Mouse (Mus musculus): ENCODE measurements around the gene Slc35f6. TPM values are rescaled to one million over a fixed set of nuclear protein-coding genes. Genes with fewer than 3 reads are reported as not detected.

The Slc35f6 gene
- 10 to 100 TPM; 11.3 to 12.6 TPM for total RNA-seq (2021)
- long read RNA-seq, experiment 1, transcript Slc35f6-201 (6 exons, 3,088 nt): major isoform, 8 of 10 reads
- long read RNA-seq, experiment 1, partial matches to known transcripts: 0 of 10 reads
- long read RNA-seq, experiment 1, other reads (novel, unspliced or antisense): 2 of 10 reads
- long read RNA-seq, experiment 2, transcript Slc35f6-201 (6 exons, 3,088 nt): major isoform, 6 of 11 reads
- long read RNA-seq, experiment 2, partial matches to known transcripts: 0 of 11 reads
- long read RNA-seq, experiment 2, other reads (novel, unspliced or antisense): 5 of 11 reads

GRCm38 (mm10) chr5:30647815-30648560, at the start of gene Slc35f6:
Slc35f6 (plus strand) TSS chr5:30647933.
- intact Hi-C loops (cut with DNase I): no loop called here
- peak; percentile 90 for DNase-seq

- intact Hi-C loops (cut with DNase I): no loop called here
- DNase-seq: no peak
Measured at GRCm38 (mm10) chr5:30601397-30601796, 46.3 kb upstream of the Slc35f6 start.

GRCm38 (mm10) chr5:30603255-30603654, 44.5 kb upstream of the Slc35f6 start:
- DNase-seq: no peak
- intact Hi-C loops (cut with DNase I): no loop called here

GRCm38 (mm10) chr5:30603926-30604325, 43.8 kb upstream of the Slc35f6 start:
- intact Hi-C loops (cut with DNase I): no loop called here
- DNase-seq: no peak

GRCm38 (mm10) chr5:30604769-30605188, 43.0 kb upstream of the Slc35f6 start:
- intact Hi-C loops (cut with DNase I): no loop called here
- no peak for DNase-seq

GRCm38 (mm10) chr5:30605649-30606048, 42.1 kb upstream of the Slc35f6 start:
- intact Hi-C loops (cut with DNase I): no loop called here
- no peak for DNase-seq

GRCm38 (mm10) chr5:30606424-30607073, 41.2 kb upstream of the Slc35f6 start:
- DNase-seq: peak; percentile 67 to 72
- intact Hi-C loops (cut with DNase I): no loop called here

GRCm38 (mm10) chr5:30609094-30609493, 38.6 kb upstream of the Slc35f6 start:
- intact Hi-C loops (cut with DNase I): no loop called here
- DNase-seq: no peak

GRCm38 (mm10) chr5:30609918-30610645, 37.7 kb upstream of the Slc35f6 start:
- DNase-seq: no peak
- intact Hi-C loops (cut with DNase I): no loop called here

- intact Hi-C loops (cut with DNase I): no loop called here
- DNase-seq: no peak
Measured at GRCm38 (mm10) chr5:30611091-30611490, 36.6 kb upstream of the Slc35f6 start.

GRCm38 (mm10) chr5:30611689-30612088, 36.0 kb upstream of the Slc35f6 start:
- intact Hi-C loops (cut with DNase I): no loop called here
- DNase-seq: no peak

- intact Hi-C loops (cut with DNase I): no loop called here
- DNase-seq: no peak
Measured at GRCm38 (mm10) chr5:30612575-30612974, 35.2 kb upstream of the Slc35f6 start.

GRCm38 (mm10) chr5:30613242-30613641, 34.5 kb upstream of the Slc35f6 start:
- intact Hi-C loops (cut with DNase I): no loop called here
- no peak for DNase-seq

- intact Hi-C loops (cut with DNase I): no loop called here
Measured at GRCm38 (mm10) chr5:30614221-30614620, 33.5 kb upstream of the Slc35f6 start.

GRCm38 (mm10) chr5:30615416-30615815, 32.3 kb upstream of the Slc35f6 start:
- intact Hi-C loops (cut with DNase I): no loop called here
- no peak for DNase-seq

More at GRCm38 (mm10) chr5:30614221-30614620, 33.5 kb upstream of the Slc35f6 start:
- DNase-seq: no peak

- DNase-seq: no peak
- intact Hi-C loops (cut with DNase I): no loop called here
Measured at GRCm38 (mm10) chr5:30615819-30616218, 31.9 kb upstream of the Slc35f6 start.

GRCm38 (mm10) chr5:30616644-30617043, 31.1 kb upstream of the Slc35f6 start:
- no peak for DNase-seq
- intact Hi-C loops (cut with DNase I): no loop called here

- intact Hi-C loops (cut with DNase I): no loop called here
- DNase-seq: no peak
Measured at GRCm38 (mm10) chr5:30617357-30617756, 30.4 kb upstream of the Slc35f6 start.

GRCm38 (mm10) chr5:30617851-30618250, 29.9 kb upstream of the Slc35f6 start:
- no peak for DNase-seq
- intact Hi-C loops (cut with DNase I): no loop called here

GRCm38 (mm10) chr5:30618376-30619003, 29.2 kb upstream of the Slc35f6 start:
- no peak for DNase-seq
- intact Hi-C loops (cut with DNase I): no loop called here

Measured in gastrocnemius, postnatal 36 days (tissue).